Mouse (Mus musculus) bone marrow, adult 2 months (tissue): ENCODE results near the gene Kdelr1. TPM values are rescaled to one million over a fixed set of nuclear protein-coding genes. Genes with fewer than 3 reads are reported as not detected.

Experiments
- H3K27ac ChIP-seq: fragments of 200-500 bp; 2 replicates; pipeline ENCODE4 v1.5.1; 2012; ENCODE audit warnings: low read depth, mild to moderate bottlenecking, control low read depth, inconsistent platforms, low read length; ENCODE audit not compliant: control insufficient read depth, poor library complexity, insufficient read depth
- H3K4me1 ChIP-seq: fragments of 200-500 bp; 2 replicates; pipeline ENCODE4 v1.6.1; 2011; ENCODE audit warnings: low read length; ENCODE audit not compliant: control insufficient read depth, insufficient read depth
- H3K4me3 ChIP-seq: fragments of 200-500 bp; replicated peaks from 2 replicates; pipeline ENCODE3; 2011; ENCODE audit warnings: mild to moderate bottlenecking, low read depth, low read length, control low read depth; ENCODE audit not compliant: control insufficient read depth
- CTCF ChIP-seq: fragments of 200-500 bp; IDR thresholded peaks from 2 replicates; pipeline ENCODE4 v1.5.1; 2011; ENCODE audit warnings: low read length, control low read depth; ENCODE audit not compliant: control insufficient read depth, insufficient read depth
- POLR2A ChIP-seq: fragments of 200-500 bp; IDR thresholded peaks from 2 replicates; pipeline ENCODE4 v1.6.1; 2011; ENCODE audit warnings: low read depth, mild to moderate bottlenecking, control low read depth, low read length, borderline replicate concordance; ENCODE audit not compliant: control insufficient read depth
- WGBS: fragments of 180-500 bp; shearing (Covaris S2); methylation state at CpG from one replicate; pipeline ENCODE4 v1.1.7; 2018; 5-methylcytosine and 5-hydroxymethylcytosine counted together
- polyA plus RNA-seq: library from polyadenylated mRNA; stranded (reverse); fragments of >200 nt; gene quantifications from 2 replicates; pipeline ENCODE4 v1.2.4, GENCODE M21; 2011; ENCODE audit warnings: low replicate concordance; ENCODE audit not compliant: missing spikeins, insufficient read depth, insufficient read length

Kdelr1 gene
- 47.0 and 69.2 TPM in 2 replicates for polyA plus RNA-seq

DNA sequence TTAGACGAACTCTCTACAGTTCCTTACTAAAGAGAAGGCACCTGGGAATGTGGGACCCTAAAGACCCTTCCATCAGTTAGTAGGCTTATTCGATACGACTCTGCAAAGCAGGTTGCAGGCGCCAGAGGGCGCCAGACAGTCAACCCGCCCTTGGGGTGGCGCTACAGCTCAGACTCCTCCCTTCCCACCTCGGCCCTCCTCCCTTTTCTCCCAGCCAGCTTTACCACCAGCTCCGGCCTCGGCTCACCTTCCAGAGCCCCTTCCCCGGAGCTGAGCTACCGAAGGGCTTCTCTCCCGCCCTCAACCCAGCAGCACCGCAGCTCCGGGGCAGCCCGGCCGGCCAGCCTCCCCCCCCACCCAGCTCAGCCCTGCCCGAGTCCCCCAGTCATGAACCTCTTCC lies at the start of gene Kdelr1:
Gene Kdelr1 (plus strand): TSS at position 149 of the 400 bp plus-strand sequence.
- WGBS: 0% methylated on average over 18 of the region's 18 CpGs
- Histone ChIP-seq H3K27ac (peak within 1 kb of the TSS; percentile 82), H3K4me1 (peaks cover 2% of the 10 kb centered on the region; the same call in 1 of the 2 replicates), H3K4me3 (peak within 1 kb of the TSS; percentile 91)
- TF ChIP-seq POLR2A (peak; percentile 74; the same call in 1 of the 2 replicates), CTCF (peak; percentile 99)

DNA sequence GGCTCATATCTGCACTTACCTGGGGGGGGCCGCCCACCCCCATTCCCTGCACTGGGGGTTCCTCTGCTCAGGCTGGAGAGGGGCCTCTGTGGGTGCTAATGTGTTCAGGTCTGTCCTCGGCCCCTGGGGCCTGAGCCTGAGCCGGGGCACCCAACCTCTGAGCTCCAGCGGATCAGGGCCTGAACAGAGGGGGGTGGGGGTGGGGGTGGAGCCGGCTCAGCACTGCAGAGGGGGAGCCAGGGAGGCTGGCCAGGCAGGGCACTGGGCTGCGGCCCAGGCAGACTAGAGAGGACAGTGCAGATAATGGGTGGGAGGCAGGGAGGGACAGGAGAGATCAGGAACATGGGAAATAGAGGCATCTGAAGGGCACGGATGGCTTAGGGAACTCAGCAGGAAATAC lies 48.0 kb upstream of the Kdelr1 start, which contains the start of gene Kcnj14:
Gene Kcnj14 (minus strand): TSS at position 185 of the 400 bp plus-strand sequence.
- Histone ChIP-seq H3K4me1 (no peaks in the 10 kb centered on the region), H3K27ac (no peak within 1 kb of the TSS)
- TF ChIP-seq CTCF (no peak), POLR2A (no peak)

DNA sequence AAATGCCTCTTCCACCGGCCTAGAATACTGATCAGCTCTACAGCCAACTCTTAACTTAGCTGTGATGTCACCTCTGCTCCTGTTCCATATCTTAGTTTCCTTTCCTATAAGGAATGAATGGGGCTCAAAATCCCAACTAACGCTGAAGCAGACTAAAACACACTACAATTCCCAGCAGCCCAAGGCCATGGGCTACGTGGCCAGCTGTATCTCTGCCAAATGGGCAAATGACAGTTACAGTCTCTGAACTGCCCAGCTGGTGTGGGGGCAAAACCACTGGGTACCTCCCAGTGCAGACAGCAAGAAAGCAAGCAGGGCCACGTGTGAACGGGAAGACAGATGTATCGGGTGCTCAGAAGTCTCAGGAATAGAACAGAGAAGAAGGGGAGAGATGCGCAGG lies 45.9 kb upstream of the Kdelr1 start:
- Histone ChIP-seq H3K27ac (no peak overlapping the region), H3K4me3 (no peak overlapping the region), H3K4me1 (peaks cover 2% of the 10 kb centered on the region; the same call in 1 of the 2 replicates)
- TF ChIP-seq POLR2A: no peak
- TF ChIP-seq CTCF: no peak
- WGBS: 85% methylated on average over 7 of the region's 7 CpGs

More for the DNA sequence above, 48.0 kb upstream of the Kdelr1 start, which contains the start of gene Kcnj14:
- WGBS: 75% methylated on average over 7 of the region's 7 CpGs
- no peak within 1 kb of the TSS for H3K4me3 ChIP-seq

DNA sequence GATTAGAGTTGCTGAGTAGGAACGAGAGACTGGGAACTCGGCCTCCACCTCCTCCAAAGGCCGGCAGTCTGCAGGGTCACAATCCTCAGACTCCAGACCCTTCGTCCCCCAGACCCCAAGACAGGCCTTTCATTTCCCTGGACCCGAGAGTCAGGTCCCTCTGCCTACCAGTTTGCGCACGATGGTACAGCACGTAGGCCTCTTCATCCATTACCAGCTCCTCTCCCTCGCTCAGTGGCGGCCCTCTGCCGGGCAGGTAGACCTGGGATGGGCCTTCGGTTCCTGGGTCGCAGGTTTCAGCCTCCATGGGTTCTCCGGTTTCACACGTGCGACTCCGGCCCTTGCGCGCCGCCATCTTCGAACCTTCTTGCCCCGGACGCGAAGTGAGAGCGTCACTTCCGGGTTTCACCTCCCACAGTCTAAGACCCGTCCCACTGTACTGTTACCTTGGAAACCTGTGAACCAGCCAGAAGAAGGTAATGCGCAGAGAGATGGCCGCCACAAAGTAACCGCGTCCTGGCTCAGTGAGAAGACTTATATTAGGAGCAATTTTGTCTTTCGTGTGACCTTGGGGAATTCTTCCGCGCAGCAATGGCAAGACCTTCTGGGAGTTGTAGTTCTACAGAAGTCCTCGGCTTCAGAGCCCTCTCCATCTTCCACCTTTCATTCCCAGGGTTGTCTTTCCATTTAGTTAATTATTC lies 42.0 kb upstream of the Kdelr1 start, which contains the start of gene Grwd1:
Gene Grwd1 (minus strand): TSS at position 518 of the 701 bp plus-strand sequence.
- peak within 1 kb of the TSS; percentile 94 for H3K4me3 ChIP-seq
- H3K27ac ChIP-seq: no peak within 1 kb of the TSS
- TF ChIP-seq POLR2A: peak; percentile 55; the same call in 1 of the 2 replicates
- TF ChIP-seq CTCF: no peak
- whole genome bisulfite sequencing: under 1% methylated on average over 35 of the region's 35 CpGs
- H3K4me1 ChIP-seq: peaks cover 2% of the 10 kb centered on the region; the same call in 1 of the 2 replicates

DNA sequence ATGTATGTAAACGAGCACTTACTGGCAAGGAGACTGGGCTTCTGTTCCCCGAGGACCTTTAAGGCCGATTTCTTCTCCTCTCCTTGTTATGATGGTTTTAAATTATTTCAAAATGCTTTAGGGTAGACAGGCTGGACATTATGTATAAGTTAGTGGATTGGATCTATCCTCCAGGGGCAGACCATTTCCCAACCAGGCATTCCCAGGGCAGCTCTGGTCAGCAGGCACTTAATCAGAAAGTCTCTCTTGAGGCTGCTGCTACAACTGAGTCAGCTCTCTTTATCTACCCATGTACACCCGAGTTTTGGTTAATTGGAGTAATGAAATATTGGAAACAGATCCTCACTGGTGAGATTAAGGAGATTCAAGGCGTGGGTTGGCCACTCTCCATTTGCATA lies 41.4 kb upstream of the Kdelr1 start:
- no peak overlapping the region for H3K4me3 ChIP-seq
- WGBS: 15% methylated on average over 5 of the region's 5 CpGs
- H3K27ac ChIP-seq: no peak overlapping the region
- TF ChIP-seq CTCF (no peak), POLR2A (no peak)
- peaks cover 2% of the 10 kb centered on the region; the same call in 1 of the 2 replicates for H3K4me1 ChIP-seq

DNA sequence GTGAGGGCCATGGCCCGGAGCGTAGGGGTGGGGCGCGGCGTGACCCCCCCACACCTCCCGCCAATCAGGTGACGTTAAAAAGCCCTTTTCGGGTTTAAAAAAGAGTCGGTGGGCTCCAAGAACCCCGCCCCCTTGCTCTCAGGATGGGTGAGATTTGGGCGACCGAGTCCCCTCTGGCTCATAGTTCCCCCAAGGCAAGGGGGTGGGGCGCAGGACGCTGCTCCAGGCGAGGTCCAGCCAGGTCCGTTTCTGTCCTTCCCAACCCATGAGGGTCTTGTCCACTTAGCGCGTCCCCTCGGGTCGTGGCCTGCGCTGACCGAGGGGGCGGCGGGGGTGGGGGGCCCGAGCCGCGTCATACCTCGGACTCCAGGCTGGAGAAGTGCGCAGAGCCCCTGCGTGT lies 40.1 kb upstream of the Kdelr1 start:
- WGBS: 14% methylated on average over 30 of the region's 30 CpGs
- H3K27ac ChIP-seq: no peak overlapping the region
- H3K4me3 ChIP-seq: no peak overlapping the region
- peaks cover 2% of the 10 kb centered on the region; the same call in 1 of the 2 replicates for H3K4me1 ChIP-seq
- no peak for TF ChIP-seq CTCF
- TF ChIP-seq POLR2A: no peak

DNA sequence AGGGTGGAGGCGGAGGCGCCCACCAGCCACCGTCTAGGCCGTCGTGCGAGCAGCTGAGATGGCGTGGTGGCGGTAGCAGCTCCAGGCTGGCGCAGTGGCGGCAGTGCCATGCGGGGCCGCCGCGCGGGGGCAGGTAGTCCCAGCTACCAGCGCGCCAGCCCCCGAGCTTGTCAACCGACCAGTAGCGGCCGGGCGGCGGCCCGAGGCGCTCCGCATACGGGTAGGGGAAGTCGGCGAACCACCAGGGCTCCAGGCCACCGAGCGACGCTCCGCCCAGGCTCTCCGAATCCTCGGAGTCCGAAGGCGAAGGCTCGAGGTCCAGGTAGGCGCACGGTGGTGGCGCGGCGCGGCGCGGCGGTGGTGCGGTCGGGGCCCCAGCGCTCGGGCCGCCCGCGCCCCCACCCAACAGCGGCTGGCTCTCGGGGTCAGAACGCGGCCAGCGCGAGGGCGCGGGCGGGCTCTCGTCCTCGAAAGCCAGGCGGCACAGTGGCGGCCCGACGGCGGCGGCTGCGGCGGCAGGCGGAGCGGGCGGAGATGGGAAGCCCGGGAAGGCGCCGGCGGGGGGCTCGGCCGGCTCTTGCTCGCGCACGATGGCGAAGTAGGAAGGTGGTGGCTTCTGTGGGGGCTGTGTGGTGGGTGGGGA lies 39.3 kb upstream of the Kdelr1 start:
- Histone ChIP-seq H3K4me1 (peaks cover 2% of the 10 kb centered on the region; the same call in 1 of the 2 replicates), H3K27ac (no peak overlapping the region; the same call in 1 of the 2 replicates), H3K4me3 (no peak overlapping the region)
- 6% methylated on average over 86 of the region's 86 CpGs for WGBS
- TF ChIP-seq POLR2A (no peak), CTCF (no peak)

DNA sequence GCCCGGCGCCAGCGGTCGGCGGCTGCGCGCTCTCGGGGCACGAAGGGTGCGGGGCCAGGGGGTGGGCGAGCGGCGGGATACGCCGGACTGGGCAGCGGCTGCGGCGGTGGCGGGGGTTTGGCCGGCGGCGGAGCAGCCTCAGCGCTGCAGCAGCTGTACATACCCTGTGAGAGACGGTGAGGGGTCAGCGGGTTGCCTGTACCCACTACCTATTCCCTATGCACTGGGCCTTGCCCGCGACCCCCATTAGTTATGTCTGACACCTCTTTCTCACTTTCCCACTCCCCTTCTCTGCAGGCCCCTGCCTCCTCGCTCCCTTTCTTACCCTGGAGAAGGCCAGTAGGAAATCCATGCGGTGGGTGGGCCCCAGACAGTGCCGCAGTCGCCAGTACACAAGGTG lies 38.6 kb upstream of the Kdelr1 start:
- Histone ChIP-seq H3K27ac (no peak overlapping the region), H3K4me3 (no peak overlapping the region), H3K4me1 (peaks cover 2% of the 10 kb centered on the region; the same call in 1 of the 2 replicates)
- TF ChIP-seq POLR2A (no peak), CTCF (no peak)
- 11% methylated on average over 23 of the region's 31 CpGs for WGBS
